Mouse (Mus musculus) kidney, embryonic 16.5 days (tissue): ENCODE results near the gene Thoc7. TPM values are rescaled to one million over a fixed set of nuclear protein-coding genes. Genes with fewer than 3 reads are reported as not detected.
"Not testable (repeated sequence)": the region's sequence is repeated elsewhere in the genome, so short reads cannot be mapped to it uniquely, and the experiment has no call there.

ENCODE experiments used
- ATAC-seq: fragments of 200-750 bp; cut with Nextera tagmentation; 2 replicates; pipeline ENCODE4 v1.8.0; 2017; ENCODE audit warnings: moderate TSS enrichment; ENCODE audit not compliant: low FRiP score, low TSS enrichment
- H3K27ac ChIP-seq: fragments of 300-500 bp; sonication (generic); 2 replicates; pipeline ENCODE4 v1.5.1; 2014; ENCODE audit warnings: low read length
- H3K27me3 ChIP-seq: fragments of 300-500 bp; sonication (generic); 2 replicates; pipeline ENCODE4 v1.6.1; 2014; ENCODE audit warnings: low read length, control low read depth, mixed read lengths; ENCODE audit not compliant: insufficient read depth
- H3K36me3 ChIP-seq: fragments of 300-500 bp; sonication (generic); 2 replicates; pipeline ENCODE4 v1.6.1; 2014; ENCODE audit warnings: low read length, control low read depth, mixed read lengths; ENCODE audit not compliant: insufficient read depth
- H3K4me1 ChIP-seq: fragments of 300-500 bp; sonication (generic); 2 replicates; pipeline ENCODE4 v1.6.1; 2014; ENCODE audit warnings: low read length, control low read depth, mixed read lengths; ENCODE audit not compliant: insufficient read depth
- H3K4me2 ChIP-seq: fragments of 300-500 bp; sonication (generic); replicated peaks from 2 replicates; pipeline ENCODE4 v1.6.1; 2014; ENCODE audit warnings: low read depth, low read length
- H3K4me3 ChIP-seq: fragments of 300-500 bp; sonication (generic); 2 replicates; pipeline ENCODE4 v1.5.1; 2014; ENCODE audit warnings: mild to moderate bottlenecking, low read length
- H3K9ac ChIP-seq: fragments of 300-500 bp; sonication (generic); replicated peaks from 2 replicates; pipeline ENCODE4 v1.6.1; 2014; ENCODE audit warnings: low read length
- H3K9me3 ChIP-seq: fragments of 300-500 bp; sonication (generic); 2 replicates; pipeline ENCODE4 v1.6.1; 2016; ENCODE audit warnings: low read length, control low read depth
- WGBS: fragments of 180-500 bp; shearing (Covaris S2); extraction: QIAGEN DNeasy Blood & Tissue Kit; methylation state at CpG from one replicate; pipeline ENCODE4 v1.1.7; 2014; 5-methylcytosine and 5-hydroxymethylcytosine counted together
- polyA plus RNA-seq: library from polyadenylated mRNA; unstranded; fragments of >200 nt; fragmentation: Nextera tagmentation; extraction: Ambion mirVana; gene quantifications from 2 replicates; pipeline ENCODE4 v1.2.1, GENCODE M21; 2015

Thoc7 gene
- polyA plus RNA-seq, 1 experiment from 2014 or later, result 155 TPM

GRCm38 (mm10) chr14:13971644-13972234 lies 10.1 kb upstream of the Thoc7 start:
- no peak for ATAC-seq
- no peaks in the 10 kb centered on the region for H3K9me3 ChIP-seq
- no peaks in the 10 kb centered on the region for H3K4me1 ChIP-seq
- no peak overlapping the region for H3K27ac ChIP-seq
- H3K27me3 ChIP-seq, result no peaks in the 10 kb centered on the region
- H3K4me2 ChIP-seq, result no peak overlapping the region
- WGBS, result 52% methylated on average over 6 of the region's 6 CpGs
- H3K9ac ChIP-seq, result no peak overlapping the region
- no peaks in the 10 kb centered on the region for H3K36me3 ChIP-seq
- no peak overlapping the region for H3K4me3 ChIP-seq

GRCm38 (mm10) chr14:13970513-13970912 lies 8.9 kb upstream of the Thoc7 start:
- Histone ChIP-seq H3K27ac (no peak overlapping the region), H3K4me1 (no peaks in the 10 kb centered on the region), H3K9ac (no peak overlapping the region), H3K9me3 (no peaks in the 10 kb centered on the region), H3K36me3 (no peaks in the 10 kb centered on the region), H3K4me3 (no peak overlapping the region), H3K27me3 (no peaks in the 10 kb centered on the region), H3K4me2 (no peak overlapping the region)
- no peak for ATAC-seq
- WGBS, result 86% methylated on average over 3 of the region's 3 CpGs

- Histone ChIP-seq H3K4me3 (no peak overlapping the region), H3K4me2 (no peak overlapping the region), H3K9me3 (no peaks in the 10 kb centered on the region), H3K9ac (no peak overlapping the region), H3K36me3 (no peaks in the 10 kb centered on the region), H3K4me1 (no peaks in the 10 kb centered on the region), H3K27me3 (no peaks in the 10 kb centered on the region), H3K27ac (no peak overlapping the region)
- ATAC-seq, result no peak
- WGBS, result 69% methylated on average over 5 of the region's 5 CpGs
Measured at GRCm38 (mm10) chr14:13968476-13968875, 6.8 kb upstream of the Thoc7 start.

- Histone ChIP-seq H3K27me3 (no peaks in the 10 kb centered on the region), H3K4me3 (no peak overlapping the region), H3K27ac (no peak overlapping the region), H3K4me2 (no peak overlapping the region), H3K9ac (no peak overlapping the region), H3K4me1 (peaks cover 1% of the 10 kb centered on the region; the same call in 1 of the 2 replicates), H3K9me3 (no peaks in the 10 kb centered on the region), H3K36me3 (no peaks in the 10 kb centered on the region)
- ATAC-seq, result no peak
- 67% methylated on average over 1 of the region's 1 CpGs for WGBS
Measured at GRCm38 (mm10) chr14:13967607-13968006, 6.0 kb upstream of the Thoc7 start.

- no peak overlapping the region for H3K4me3 ChIP-seq
- H3K36me3 ChIP-seq, result no peaks in the 10 kb centered on the region
- peaks cover 15% of the 10 kb centered on the region for H3K4me1 ChIP-seq
- H3K9ac ChIP-seq, result no peak overlapping the region
- ATAC-seq, result no peak
- no peak overlapping the region for H3K27ac ChIP-seq
- 57% methylated on average over 1 of the region's 1 CpGs for WGBS
- no peaks in the 10 kb centered on the region for H3K9me3 ChIP-seq
- no peak overlapping the region for H3K4me2 ChIP-seq
- no peaks in the 10 kb centered on the region for H3K27me3 ChIP-seq
Measured at GRCm38 (mm10) chr14:13963527-13963926, 1.9 kb upstream of the Thoc7 start.

GRCm38 (mm10) chr14:13962476-13962875 lies 824 bp upstream of the Thoc7 start:
- Histone ChIP-seq H3K27me3 (no peaks in the 10 kb centered on the region), H3K9me3 (no peaks in the 10 kb centered on the region), H3K4me1 (peaks cover 15% of the 10 kb centered on the region), H3K27ac (no peak overlapping the region), H3K9ac (no peak overlapping the region), H3K4me3 (no peak overlapping the region), H3K36me3 (no peaks in the 10 kb centered on the region), H3K4me2 (no peak overlapping the region)
- WGBS, result 87% methylated on average over 6 of the region's 6 CpGs
- no peak for ATAC-seq

- peak; percentile 89 for ATAC-seq
- under 1% methylated on average over 31 of the region's 75 CpGs for WGBS
- Histone ChIP-seq H3K27ac (peak overlapping the region; percentile 90), H3K9ac (peak overlapping the region; percentile 99), H3K36me3 (peaks cover 6% of the 10 kb centered on the region), H3K4me1 (peaks cover 15% of the 10 kb centered on the region), H3K4me3 (peak overlapping the region; percentile 88), H3K4me2 (peak overlapping the region; percentile 63), H3K27me3 (no peaks in the 10 kb centered on the region), H3K9me3 (no peaks in the 10 kb centered on the region)
Measured at GRCm38 (mm10) chr14:13960482-13961325, 948 bp downstream of the Thoc7 start.

GRCm38 (mm10) chr14:13960079-13960478 lies 1.6 kb downstream of the Thoc7 start:
- Histone ChIP-seq H3K27ac (peak overlapping the region; percentile 90), H3K9ac (peak overlapping the region; percentile 99), H3K27me3 (no peaks in the 10 kb centered on the region), H3K4me3 (peak overlapping the region; percentile 88), H3K9me3 (no peaks in the 10 kb centered on the region), H3K4me1 (peaks cover 15% of the 10 kb centered on the region), H3K36me3 (peaks cover 10% of the 10 kb centered on the region), H3K4me2 (peak overlapping the region; percentile 63)
- WGBS, result 0% methylated on average over 9 of the region's 9 CpGs
- ATAC-seq, result peak; percentile 57; the same call in 1 of the 2 replicates

GRCm38 (mm10) chr14:13952151-13952550 lies 9.5 kb downstream of the Thoc7 start:
- not testable (repeated sequence) for H3K27ac ChIP-seq, H3K4me2 ChIP-seq, H3K4me3 ChIP-seq, H3K4me1 ChIP-seq, ATAC-seq, H3K27me3 ChIP-seq, H3K9me3 ChIP-seq, H3K9ac ChIP-seq
- WGBS, result 96% methylated on average over 3 of the region's 3 CpGs
- peaks cover 49% of the 10 kb centered on the region for H3K36me3 ChIP-seq

GRCm38 (mm10) chr14:13950401-13950800 lies 11.3 kb downstream of the Thoc7 start:
- no peak overlapping the region for H3K4me2 ChIP-seq
- H3K9me3 ChIP-seq, result no peaks in the 10 kb centered on the region
- H3K36me3 ChIP-seq, result peaks cover 41% of the 10 kb centered on the region
- H3K9ac ChIP-seq, result no peak overlapping the region
- H3K4me3 ChIP-seq, result no peak overlapping the region
- no peaks in the 10 kb centered on the region for H3K4me1 ChIP-seq
- no peak overlapping the region for H3K27ac ChIP-seq
- ATAC-seq, result no peak
- no peaks in the 10 kb centered on the region for H3K27me3 ChIP-seq
